Mouse (Mus musculus) hindbrain, embryonic 15.5 days (tissue): ENCODE measurements around the gene Gm21970. TPM values are rescaled to one million over a fixed set of nuclear protein-coding genes. Genes with fewer than 3 reads are reported as not detected.

ENCODE experiments used
- ATAC-seq: fragments of 200-750 bp; cut with Nextera tagmentation; 2 replicates; pipeline ENCODE4 v1.8.0; 2017; ENCODE audit warnings: low read depth, moderate number of reproducible peaks, moderate TSS enrichment; ENCODE audit not compliant: low FRiP score
- H3K27ac ChIP-seq: fragments of 300-500 bp; sonication (generic); replicated peaks from 2 replicates; pipeline ENCODE4 v1.5.1; 2015; ENCODE audit warnings: mild to moderate bottlenecking, inconsistent platforms
- H3K27me3 ChIP-seq: fragments of 300-500 bp; sonication (generic); 2 replicates; pipeline ENCODE4 v1.6.1; 2015; ENCODE audit warnings: control low read depth, inconsistent platforms
- H3K36me3 ChIP-seq: fragments of 300-500 bp; sonication (generic); 2 replicates; pipeline ENCODE4 v1.6.1; 2015; ENCODE audit warnings: control low read depth, inconsistent platforms
- H3K4me1 ChIP-seq: fragments of 300-500 bp; sonication (generic); replicated peaks from 2 replicates; pipeline ENCODE4 v1.6.1; 2015; ENCODE audit warnings: control low read depth, inconsistent platforms
- H3K4me2 ChIP-seq: fragments of 300-500 bp; sonication (generic); 2 replicates; pipeline ENCODE4 v1.6.1; 2015; ENCODE audit warnings: moderate library complexity, mild to moderate bottlenecking, inconsistent platforms
- H3K4me3 ChIP-seq: fragments of 300-500 bp; sonication (generic); 2 replicates; pipeline ENCODE4 v1.5.1; 2015; ENCODE audit warnings: mild to moderate bottlenecking, inconsistent platforms
- H3K9ac ChIP-seq: fragments of 300-500 bp; sonication (generic); 2 replicates; pipeline ENCODE4 v1.6.1; 2015; ENCODE audit warnings: inconsistent platforms
- H3K9me3 ChIP-seq: fragments of 300-500 bp; sonication (generic); 2 replicates; pipeline ENCODE4 v1.6.1; 2016; ENCODE audit warnings: control low read depth, inconsistent platforms
- WGBS: fragments of 180-500 bp; shearing (Covaris S2); methylation state at CpG from one replicate; pipeline ENCODE4 v1.1.7; 2015; 5-methylcytosine and 5-hydroxymethylcytosine counted together
- polyA plus RNA-seq: library from polyadenylated mRNA; unstranded; fragments of >200 nt; fragmentation: Nextera tagmentation; extraction: Ambion mirVana; gene quantifications from 2 replicates; pipeline ENCODE4 v1.2.1, GENCODE M21; 2015

Gm21970 gene
- polyA plus RNA-seq, 1 experiment from 2014 or later = not detected

DNA sequence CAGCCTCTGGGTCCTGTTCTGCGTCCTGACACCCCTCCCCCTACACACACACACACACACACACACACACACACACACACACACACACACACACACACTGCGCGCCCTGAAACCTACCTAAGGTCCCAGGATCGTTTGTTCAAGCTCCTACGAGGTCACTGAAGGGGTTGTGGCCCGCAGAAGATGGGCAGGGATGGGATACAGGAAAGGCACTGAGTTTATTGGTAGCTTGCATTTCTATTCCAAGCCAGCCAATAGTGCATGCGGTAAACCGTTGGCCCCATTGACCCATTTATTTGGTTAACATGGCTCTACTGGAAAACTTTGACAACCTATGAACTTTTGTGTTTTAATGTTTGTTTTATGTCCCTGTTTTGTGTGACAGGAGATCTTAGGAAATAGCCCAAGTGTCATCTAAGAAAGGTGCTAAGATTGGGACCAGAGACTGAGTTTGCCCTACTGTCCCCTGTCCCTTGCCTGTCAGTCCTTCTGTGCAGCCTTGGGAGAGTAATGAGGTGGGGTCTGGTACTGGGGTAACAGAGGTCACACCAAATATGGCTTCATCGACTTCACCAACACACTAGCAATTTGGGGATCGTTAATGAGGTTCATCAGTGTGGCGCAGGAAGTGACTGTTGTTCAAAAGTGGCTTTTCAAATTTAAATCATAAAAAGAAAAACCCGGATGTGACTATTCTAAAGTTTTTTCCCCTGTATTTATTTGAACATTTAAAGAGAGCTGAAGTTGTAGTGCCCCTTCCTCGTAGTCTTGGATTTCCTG is 17.9 kb upstream of the Gm21970 start:
- peak overlapping the region; percentile 85 for H3K4me3 ChIP-seq
- H3K27ac ChIP-seq = peak overlapping the region; percentile 96
- peak overlapping the region; percentile 71 for H3K4me2 ChIP-seq
- peak overlapping the region; percentile 70 for H3K9ac ChIP-seq
- H3K36me3 ChIP-seq = no peaks in the 10 kb centered on the region
- no peaks in the 10 kb centered on the region for H3K27me3 ChIP-seq
- 43% methylated on average over 13 of the region's 13 CpGs for WGBS
- no peaks in the 10 kb centered on the region for H3K9me3 ChIP-seq
- H3K4me1 ChIP-seq = peaks cover 22% of the 10 kb centered on the region
- no peak for ATAC-seq

DNA sequence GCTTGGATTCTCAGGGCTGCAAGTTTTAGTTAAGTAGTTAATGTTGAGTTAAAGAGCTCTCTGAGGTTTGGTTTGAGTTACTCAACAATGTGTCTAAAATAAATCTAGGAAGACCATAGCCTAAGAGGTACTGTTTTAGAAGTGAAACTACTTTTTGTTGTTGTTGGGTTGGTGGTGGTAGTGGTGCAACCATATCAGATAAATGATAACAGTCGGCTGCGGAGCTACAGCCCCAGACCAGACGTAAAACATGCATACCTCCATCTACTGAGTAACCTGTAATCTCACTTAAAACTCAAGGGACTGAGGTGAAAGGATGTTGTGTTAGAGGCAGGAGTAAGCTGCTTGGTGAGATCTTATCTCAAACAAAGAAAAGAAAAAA is 17.3 kb upstream of the Gm21970 start:
- no peaks in the 10 kb centered on the region for H3K27me3 ChIP-seq
- H3K36me3 ChIP-seq = no peaks in the 10 kb centered on the region
- WGBS = 87% methylated on average over 3 of the region's 3 CpGs
- ATAC-seq = no peak
- peak overlapping the region; percentile 71 for H3K4me2 ChIP-seq
- no peaks in the 10 kb centered on the region for H3K9me3 ChIP-seq
- H3K4me3 ChIP-seq = no peak overlapping the region
- H3K4me1 ChIP-seq = peaks cover 28% of the 10 kb centered on the region
- H3K27ac ChIP-seq = no peak overlapping the region
- no peak overlapping the region for H3K9ac ChIP-seq

DNA sequence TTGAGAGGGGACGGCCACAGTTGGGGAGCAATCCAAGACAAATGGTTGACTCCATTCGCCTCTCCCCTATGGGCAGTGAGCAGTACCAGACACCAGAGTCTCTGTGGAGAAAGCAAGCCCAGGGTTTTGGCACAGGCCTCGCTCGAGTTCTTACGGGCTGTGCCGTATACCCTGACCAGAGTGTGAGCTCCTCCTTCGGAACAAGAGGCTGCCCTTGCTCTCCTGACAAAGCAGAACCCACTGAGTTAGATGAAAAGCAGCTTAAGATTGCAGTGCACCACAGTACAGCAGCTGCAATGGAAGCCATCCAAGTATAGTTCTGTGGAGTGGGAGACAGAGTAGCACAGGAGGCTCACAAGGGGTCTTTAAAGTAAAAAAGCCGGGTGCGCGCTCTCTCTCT is 14.8 kb upstream of the Gm21970 start:
- Histone ChIP-seq H3K36me3 (no peaks in the 10 kb centered on the region), H3K4me1 (peaks cover 26% of the 10 kb centered on the region), H3K4me2 (no peak overlapping the region), H3K9ac (no peak overlapping the region), H3K27me3 (no peaks in the 10 kb centered on the region), H3K27ac (peak overlapping the region; percentile 48), H3K9me3 (no peaks in the 10 kb centered on the region), H3K4me3 (no peak overlapping the region)
- ATAC-seq = no peak
- 81% methylated on average over 10 of the region's 10 CpGs for WGBS

DNA sequence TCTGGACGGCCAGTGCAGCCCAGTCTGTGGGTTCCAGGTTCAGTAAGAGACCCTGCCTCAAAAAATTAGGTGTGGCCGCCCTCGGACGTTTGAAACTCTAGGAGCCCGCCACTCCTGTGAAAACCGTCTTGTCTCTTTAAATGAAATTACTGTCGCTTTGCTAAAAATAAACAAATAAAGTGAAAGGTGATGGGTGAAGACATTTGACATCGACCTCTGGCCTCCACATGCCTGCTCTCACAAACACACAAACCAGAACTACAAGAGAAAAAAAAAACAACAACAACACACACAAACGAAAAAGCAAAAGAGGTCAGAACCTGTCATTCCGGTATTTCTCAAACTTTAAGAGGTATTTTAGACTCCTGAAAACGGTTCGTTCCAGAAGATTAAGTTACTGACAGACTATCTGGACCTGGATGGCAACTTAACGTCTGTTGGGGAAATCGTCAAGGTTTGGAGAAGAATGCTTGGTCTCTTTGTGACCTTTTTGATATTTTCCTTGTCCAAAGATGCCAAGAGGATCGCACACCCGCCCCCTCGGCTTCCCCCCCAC is 13.0 kb upstream of the Gm21970 start:
- H3K27ac ChIP-seq = peak overlapping the region; percentile 68; the same call in 1 of the 2 replicates
- no peak overlapping the region for H3K9ac ChIP-seq

GRCm38 (mm10) chr16:91378991-91379390 is 12.5 kb upstream of the Gm21970 start:
- Histone ChIP-seq H3K27ac (peak overlapping the region; percentile 68; the same call in 1 of the 2 replicates), H3K4me1 (peaks cover 19% of the 10 kb centered on the region), H3K27me3 (no peaks in the 10 kb centered on the region), H3K4me2 (no peak overlapping the region), H3K9me3 (no peaks in the 10 kb centered on the region), H3K9ac (no peak overlapping the region), H3K4me3 (no peak overlapping the region), H3K36me3 (peaks cover under 1% of the 10 kb centered on the region; the same call in 1 of the 2 replicates)
- ATAC-seq = peak; percentile 57; the same call in 1 of the 2 replicates
- 29% methylated on average over 9 of the region's 9 CpGs for WGBS

More for the DNA sequence above, 13.0 kb upstream of the Gm21970 start:
- no peaks in the 10 kb centered on the region for H3K36me3 ChIP-seq
- peaks cover 23% of the 10 kb centered on the region for H3K4me1 ChIP-seq
- WGBS = 55% methylated on average over 17 of the region's 17 CpGs
- ATAC-seq = no peak
- no peaks in the 10 kb centered on the region for H3K9me3 ChIP-seq
- no peaks in the 10 kb centered on the region for H3K27me3 ChIP-seq
- no peak overlapping the region for H3K4me3 ChIP-seq
- H3K4me2 ChIP-seq = no peak overlapping the region

DNA sequence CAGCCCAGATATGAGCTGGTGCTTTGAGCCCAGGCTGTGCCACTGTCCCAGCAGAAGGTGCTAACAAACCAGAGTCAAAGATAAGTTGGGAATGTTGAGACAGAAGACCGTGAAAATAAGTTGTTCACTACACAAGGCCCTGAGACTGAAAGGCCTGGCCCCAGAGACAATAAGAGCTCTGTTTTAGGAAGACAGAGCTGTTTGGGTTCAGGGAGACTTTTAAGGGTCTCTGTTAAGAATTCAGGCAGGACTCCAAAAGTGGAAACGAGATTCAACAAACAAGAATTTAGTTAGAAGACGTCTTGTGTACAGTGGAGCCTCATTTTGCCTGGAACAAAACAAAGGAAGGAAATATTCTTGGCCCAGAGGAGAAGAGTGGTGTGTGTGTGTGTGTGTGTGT is 12.1 kb upstream of the Gm21970 start:
- peak; percentile 47; the same call in 1 of the 2 replicates for ATAC-seq

DNA sequence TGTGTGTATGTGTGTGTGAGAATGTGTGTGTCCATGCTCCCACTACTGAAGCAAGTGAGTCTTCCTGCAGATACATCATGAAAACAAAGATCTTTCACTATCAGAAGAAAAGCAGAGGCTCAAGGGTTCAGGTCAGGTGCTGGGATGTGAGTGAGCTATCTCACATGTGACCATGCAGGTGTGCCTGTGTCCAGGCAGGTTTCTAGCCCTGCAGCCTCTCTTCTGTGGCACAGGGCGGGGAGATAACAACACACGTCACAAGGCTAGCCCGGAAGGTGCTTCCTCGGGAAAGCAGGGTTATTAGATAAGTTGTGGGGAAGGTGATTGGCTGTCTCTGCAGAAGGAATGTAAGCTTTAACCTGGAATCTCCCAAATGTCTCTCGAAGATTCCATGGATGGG is 11.4 kb upstream of the Gm21970 start:
- WGBS = 92% methylated on average over 5 of the region's 5 CpGs
- H3K4me3 ChIP-seq = no peak overlapping the region
- H3K4me2 ChIP-seq = no peak overlapping the region
- no peaks in the 10 kb centered on the region for H3K9me3 ChIP-seq
- H3K4me1 ChIP-seq = peaks cover 8% of the 10 kb centered on the region; the same call in 1 of the 2 replicates
- no peaks in the 10 kb centered on the region for H3K27me3 ChIP-seq
- peaks cover 10% of the 10 kb centered on the region for H3K36me3 ChIP-seq
- no peak overlapping the region for H3K27ac ChIP-seq
- H3K9ac ChIP-seq = no peak overlapping the region
- ATAC-seq = no peak

More for the DNA sequence above, 12.1 kb upstream of the Gm21970 start:
- Histone ChIP-seq H3K27ac (peak overlapping the region; percentile 68; the same call in 1 of the 2 replicates), H3K4me1 (peaks cover 15% of the 10 kb centered on the region; the same call in 1 of the 2 replicates), H3K4me2 (no peak overlapping the region), H3K9ac (no peak overlapping the region), H3K27me3 (no peaks in the 10 kb centered on the region), H3K36me3 (peaks cover 5% of the 10 kb centered on the region; the same call in 1 of the 2 replicates), H3K9me3 (no peaks in the 10 kb centered on the region), H3K4me3 (no peak overlapping the region)
- whole genome bisulfite sequencing = 46% methylated on average over 3 of the region's 3 CpGs

- Histone ChIP-seq H3K27me3 (no peaks in the 10 kb centered on the region), H3K36me3 (peaks cover 10% of the 10 kb centered on the region), H3K4me2 (no peak overlapping the region), H3K9me3 (no peaks in the 10 kb centered on the region), H3K27ac (no peak overlapping the region), H3K4me3 (no peak overlapping the region), H3K9ac (no peak overlapping the region), H3K4me1 (peaks cover 8% of the 10 kb centered on the region; the same call in 1 of the 2 replicates)
- 84% methylated on average over 4 of the region's 4 CpGs for WGBS
- no peak for ATAC-seq
These were observed 9.9 kb upstream of the Gm21970 start for GRCm38 (mm10) chr16:91381606-91382005.

GRCm38 (mm10) chr16:91382261-91382790 is 9.2 kb upstream of the Gm21970 start:
- 91% methylated on average over 9 of the region's 9 CpGs for WGBS

DNA sequence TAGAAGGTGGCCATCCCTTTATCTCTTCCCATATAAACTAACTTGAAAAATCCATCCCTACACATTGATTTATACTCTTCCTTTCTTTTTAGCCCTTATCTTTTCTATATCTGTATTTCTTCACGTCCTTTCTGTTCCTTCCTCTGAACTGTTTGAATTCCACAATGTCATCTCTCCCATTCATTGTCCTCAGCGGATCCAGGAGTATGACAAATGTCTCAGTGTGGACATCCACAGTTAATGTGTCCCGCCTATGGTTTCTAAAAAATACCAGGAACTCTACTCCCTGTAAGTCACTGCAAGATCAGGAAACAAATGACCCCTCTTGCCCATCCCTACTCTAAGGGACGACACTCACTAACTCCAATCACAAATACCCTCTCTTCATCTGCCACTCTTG is 7.3 kb upstream of the Gm21970 start:
- H3K4me2 ChIP-seq = no peak overlapping the region
- peaks cover 19% of the 10 kb centered on the region for H3K36me3 ChIP-seq
- H3K9ac ChIP-seq = no peak overlapping the region
- no peak overlapping the region for H3K4me3 ChIP-seq
- H3K9me3 ChIP-seq = no peaks in the 10 kb centered on the region
- WGBS = 89% methylated on average over 4 of the region's 4 CpGs
- H3K27me3 ChIP-seq = no peaks in the 10 kb centered on the region
- H3K27ac ChIP-seq = no peak overlapping the region
- no peak for ATAC-seq
- 0 out of 2 replicates have a peak, but pooled peaks cover under 1% of the 10 kb centered on the region for H3K4me1 ChIP-seq

More at GRCm38 (mm10) chr16:91382261-91382790, 9.2 kb upstream of the Gm21970 start:
- no peak overlapping the region for H3K27ac ChIP-seq
- H3K36me3 ChIP-seq = peaks cover 14% of the 10 kb centered on the region
- ATAC-seq = no peak
- H3K9me3 ChIP-seq = no peaks in the 10 kb centered on the region
- no peaks in the 10 kb centered on the region for H3K27me3 ChIP-seq
- H3K4me2 ChIP-seq = no peak overlapping the region
- H3K9ac ChIP-seq = no peak overlapping the region
- peaks cover 8% of the 10 kb centered on the region; the same call in 1 of the 2 replicates for H3K4me1 ChIP-seq
- no peak overlapping the region for H3K4me3 ChIP-seq

- no peak overlapping the region for H3K4me2 ChIP-seq
- peak overlapping the region; percentile 17; the same call in 1 of the 2 replicates for H3K27ac ChIP-seq
- H3K27me3 ChIP-seq = no peaks in the 10 kb centered on the region
- H3K9ac ChIP-seq = no peak overlapping the region
- H3K9me3 ChIP-seq = no peaks in the 10 kb centered on the region
- 50% methylated on average over 10 of the region's 10 CpGs for WGBS
- H3K4me1 ChIP-seq = no peaks in the 10 kb centered on the region
- peaks cover 23% of the 10 kb centered on the region for H3K36me3 ChIP-seq
- no peak for ATAC-seq
- H3K4me3 ChIP-seq = no peak overlapping the region
These were observed 5.9 kb upstream of the Gm21970 start for GRCm38 (mm10) chr16:91385621-91386020.
